Mouse (Mus musculus): ENCODE results near the gene Fzd5.

DNA sequence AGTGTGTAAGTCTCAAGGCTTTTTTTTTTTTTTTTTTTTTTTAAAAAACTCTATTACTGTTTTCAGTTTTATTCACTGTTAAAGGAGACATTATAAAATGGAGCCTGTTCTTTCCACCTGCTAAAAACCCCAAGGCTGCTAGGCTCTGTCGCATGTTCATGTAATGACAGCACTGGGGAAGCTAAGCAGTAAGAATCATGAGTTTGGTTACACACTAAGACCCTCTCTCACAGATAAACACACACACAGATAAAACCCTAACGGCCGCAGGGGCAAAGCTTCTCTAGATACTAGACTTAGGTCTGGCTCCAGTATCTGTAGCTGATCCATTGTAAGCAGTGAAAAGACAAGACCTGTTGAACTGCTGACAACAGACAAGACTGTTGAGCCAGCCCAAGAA lies 56.1 kb downstream of the Fzd5 start:
- TF ChIP-seq USF1 (IDR thresholded peaks at IDR 0.05; ENCODE audit: low read depth) (no peak), POLR2A (IDR thresholded peaks at IDR 0.05; ENCODE audit: insufficient read length, low read depth) (no peak), CEBPB (IDR thresholded peaks at IDR 0.05; ENCODE audit: insufficient read depth, poor library complexity, severe bottlenecking) (no peak), TCF12 (IDR thresholded peaks at IDR 0.05; ENCODE audit: insufficient read depth, poor library complexity, severe bottlenecking) (no peak)

Data from myocyte (in vitro differentiated cells).